Mouse (Mus musculus) mammary gland, adult 2 months (tissue): Measurements from ENCODE around the gene Sept4. TPM values are rescaled to one million over a fixed set of nuclear protein-coding genes. Genes with fewer than 3 reads are reported as not detected.

Source experiments
- polyA plus RNA-seq: library from polyadenylated mRNA; depleted of rRNA; stranded (reverse); fragments of >200 nt; gene quantifications from 2 replicates; pipeline ENCODE4 v1.2.3, GENCODE M21; 2012; ENCODE audit warnings: low replicate concordance; rRNA removed

Gene Sept4
- polyA plus RNA-seq = 16.7 and 29.4 TPM in 2 replicates

GRCm38 (mm10) chr11:87568255-87568953 lies at the start of gene Sept4:
Gene Sept4 (plus strand): TSS chr11:87568903.

GRCm38 (mm10) chr11:87566501-87566900 lies 2.2 kb upstream of the Sept4 start, which contains the start of gene Gm11492:
Gene Gm11492 (plus strand): TSS chr11:87566653.

GRCm38 (mm10) chr11:87591526-87592353 lies 23.0 kb downstream of the Sept4 start, which contains the start of gene Mtmr4:
Gene Mtmr4 (plus strand): TSS chr11:87592162.

GRCm38 (mm10) chr11:87616790-87617474 lies 48.2 kb downstream of the Sept4 start, which contains the start of gene Hsf5:
Gene Hsf5 (plus strand): TSS chr11:87617164.

Other genes with a start within 250 kb of the Sept4 start
- 0.25 and 0.29 TPM in 2 replicates for gene Ppm1e, start 209.9 kb upstream of the Sept4 start, polyA plus RNA-seq
- gene Rad51c, start 163.9 kb upstream of the Sept4 start, polyA plus RNA-seq = 0.47 and 0.66 TPM in 2 replicates
- 0.23 and 0.92 TPM in 2 replicates for gene Tex14, start 163.8 kb upstream of the Sept4 start, polyA plus RNA-seq
- not detected in 2 replicates for gene Gm11492, start 2.2 kb upstream of the Sept4 start, polyA plus RNA-seq
- gene Mtmr4, start 23.3 kb downstream of the Sept4 start, polyA plus RNA-seq = 20.6 and 28.2 TPM in 2 replicates
- gene Hsf5, start 48.3 kb downstream of the Sept4 start, polyA plus RNA-seq = 0.06 and 0.17 TPM in 2 replicates
- gene Rnf43, start 93.8 kb downstream of the Sept4 start, polyA plus RNA-seq = 5.3 and 9.0 TPM in 2 replicates
- gene Supt4a, start 168.6 kb downstream of the Sept4 start, polyA plus RNA-seq = 43.3 and 78.5 TPM in 2 replicates
- gene Tspoap1, start 191.6 kb downstream of the Sept4 start, polyA plus RNA-seq = 3.8 and 4.8 TPM in 2 replicates
- gene Mpo, start 224.7 kb downstream of the Sept4 start, polyA plus RNA-seq = 1.5 and 1.9 TPM in 2 replicates